9 mouse cellular contexts compared by ENCODE assay signal in genomic region chr5:112643533-112644272, GRCm38 (mm10).
A peak's percentile ranks its signal among the peaks of the same experiment; 100 is the strongest.
DNase-seq lines count a peak whose midpoint lies in the region; ATAC-seq and TF ChIP-seq lines count a peak whose summit lies in the region.
"Had no signal": no experiment of that assay in that cellular context is flagged by ENCODE, and none has a peak within 500 bp of the region (broad histone marks: within the 10 kb centered on the region; RNA-seq: fewer than 3 reads in every experiment).

No protein-coding gene starts in this region.

- H3K27ac ChIP-seq in hindbrain, postnatal 0 days = peak overlapping the region; percentile 52; the same call in 1 of the 2 replicates
- peak overlapping the region; percentile 82 for H3K27ac ChIP-seq in midbrain, embryonic 13.5 days
- H3K27ac ChIP-seq in kidney, embryonic 16.5 days (ENCODE audit: low read length) = no peak overlapping the region
- H3K27ac ChIP-seq: macrophage had no signal

- H3K36me3 ChIP-seq in hindbrain, postnatal 0 days (ENCODE audit: insufficient read depth, low read length) = no peaks in the 10 kb centered on the region
- no peaks in the 10 kb centered on the region for H3K36me3 ChIP-seq in midbrain, embryonic 13.5 days
- no peaks in the 10 kb centered on the region for H3K36me3 ChIP-seq in kidney, embryonic 16.5 days (ENCODE audit: insufficient read depth, low read length)

- ATAC-seq in cerebellum, adult (ENCODE audit: insufficient number of reproducible peaks, low FRiP score, low TSS enrichment) = no peak
- peak; percentile 88 for ATAC-seq in hindbrain, postnatal 0 days
- peak; percentile 78 for ATAC-seq in midbrain, embryonic 13.5 days
- no peak for ATAC-seq in kidney, embryonic 16.5 days (ENCODE audit: low FRiP score, low TSS enrichment)

- no peaks in the 10 kb centered on the region for H3K9me3 ChIP-seq in hindbrain, postnatal 0 days (ENCODE audit: low read length)
- H3K9me3 ChIP-seq in midbrain, embryonic 13.5 days = 0 out of 2 replicates have a peak, but pooled peaks cover 6% of the 10 kb centered on the region
- no peaks in the 10 kb centered on the region for H3K9me3 ChIP-seq in kidney, embryonic 16.5 days (ENCODE audit: low read length)

- H3K9ac ChIP-seq in hindbrain, postnatal 0 days (replicated peaks; ENCODE audit: low read length) = no peak overlapping the region
- H3K9ac ChIP-seq in midbrain, embryonic 13.5 days (replicated peaks) = peak overlapping the region; percentile 44; the same call in 1 of the 2 replicates
- H3K9ac ChIP-seq in kidney, embryonic 16.5 days (replicated peaks; ENCODE audit: low read length) = no peak overlapping the region

- 0 out of 2 replicates have a peak overlapping the region, but pooled peaks have one; percentile 6 for H3K4me2 ChIP-seq in hindbrain, postnatal 0 days (ENCODE audit: low read depth, low read length)
- peak overlapping the region; percentile 20; the same call in 1 of the 2 replicates for H3K4me2 ChIP-seq in midbrain, embryonic 13.5 days (replicated peaks)
- no peak overlapping the region for H3K4me2 ChIP-seq in kidney, embryonic 16.5 days (replicated peaks; ENCODE audit: low read depth, low read length)

- peak; percentile 18 for DNase-seq in cerebellum, adult 11 months
- peak; percentile 46 to 57 for DNase-seq in cerebellum, postnatal 25 days
- peak; percentile 83 for DNase-seq in hindbrain, postnatal 0 days (ENCODE audit: low spot score)
- DNase-seq in gastrocnemius, adult 8-10 months (ENCODE audit: low spot score in 2 of 2) = no peak
- no peak for DNase-seq in thymus, postnatal 10 days (ENCODE audit: low spot score in 2 of 2)

- peak; percentile 28; the same call in 1 of the 2 replicates for TF ChIP-seq CTCF in hindbrain, postnatal 0 days (IDR thresholded peaks at IDR 0.05; ENCODE audit: low read depth)

- H3K4me3 ChIP-seq in hindbrain, postnatal 0 days (ENCODE audit: low read length) = no peak overlapping the region
- H3K4me3 ChIP-seq in midbrain, embryonic 13.5 days (replicated peaks) = no peak overlapping the region
- no peak overlapping the region for H3K4me3 ChIP-seq in kidney, embryonic 16.5 days (ENCODE audit: low read length)

- WGBS in hindbrain, postnatal 0 days = 21% methylated on average over 19 of the region's 20 CpGs
- 20% methylated on average over 20 of the region's 20 CpGs for WGBS in midbrain, embryonic 13.5 days
- 59% methylated on average over 20 of the region's 20 CpGs for WGBS in kidney, embryonic 16.5 days

- no peaks in the 10 kb centered on the region for H3K27me3 ChIP-seq in hindbrain, postnatal 0 days (ENCODE audit: insufficient read depth, low read length)
- H3K27me3 ChIP-seq in midbrain, embryonic 13.5 days = peaks cover 13% of the 10 kb centered on the region; the same call in 1 of the 2 replicates
- no peaks in the 10 kb centered on the region for H3K27me3 ChIP-seq in kidney, embryonic 16.5 days (ENCODE audit: insufficient read depth, low read length)

- no peaks in the 10 kb centered on the region for H3K4me1 ChIP-seq in hindbrain, postnatal 0 days (ENCODE audit: insufficient read depth, low read length)
- H3K4me1 ChIP-seq in midbrain, embryonic 13.5 days (replicated peaks) = peaks cover 22% of the 10 kb centered on the region
- no peaks in the 10 kb centered on the region for H3K4me1 ChIP-seq in kidney, embryonic 16.5 days (ENCODE audit: insufficient read depth, low read length)

Comparison
In these comparisons a context has a peak if more than half of its experiments do, and no peak if none do; other contexts are left out.
1. DNase-seq: peak in cerebellum, adult 11 months (single experiment), cerebellum, postnatal 25 days (2 of 2) and hindbrain, postnatal 0 days (single experiment); none in gastrocnemius, adult 8-10 months (0 of 2) and thymus, postnatal 10 days (0 of 2).
2. ATAC-seq: peak in hindbrain, postnatal 0 days (single experiment) and midbrain, embryonic 13.5 days (single experiment); none in cerebellum, adult (single experiment) and kidney, embryonic 16.5 days (single experiment).